Mouse (Mus musculus): ENCODE data around the gene Dnajb14. TPM values are rescaled to one million over a fixed set of nuclear protein-coding genes. Genes with fewer than 3 reads are reported as not detected.
A peak's percentile ranks its signal among the peaks of the same experiment; 100 is the strongest.
"Not testable (repeated sequence)": the region's sequence is repeated elsewhere in the genome, so short reads cannot be mapped to it uniquely, and the experiment has no call there.

Dnajb14 gene
- total RNA-seq, 2 experiments from 2014 or later: 45.5 to 48.8 TPM

GRCm38 (mm10) chr3:137896386-137896785 is 28.9 kb downstream of the Dnajb14 start:
- no peak for DNase-seq (ENCODE audit: low spot score in 2 of 2)
- intact Hi-C loops (cut with DNase I): no loop called here

DNA sequence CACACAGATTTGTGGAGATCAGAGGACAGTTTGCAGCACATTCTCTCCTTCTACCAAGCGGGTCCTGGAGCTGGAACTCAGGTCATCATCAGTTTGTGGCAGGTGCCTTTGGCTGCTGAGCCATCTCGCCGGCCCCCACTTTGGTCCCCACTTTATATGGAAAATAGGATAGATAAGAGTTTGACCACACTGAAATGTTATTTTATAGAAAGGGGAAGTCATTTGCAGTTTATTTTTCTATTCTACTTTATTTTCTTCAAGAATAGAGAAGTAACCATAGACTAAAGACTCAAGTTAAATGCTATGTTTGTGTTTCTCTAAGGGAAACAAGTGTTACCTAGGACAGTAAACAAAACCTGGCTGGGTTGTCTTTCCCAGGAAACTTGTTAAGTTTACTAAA is 29.4 kb downstream of the Dnajb14 start:
- DNase-seq (ENCODE audit: low spot score in 2 of 2): no peak
- intact Hi-C loops (cut with DNase I): no loop called here

DNA sequence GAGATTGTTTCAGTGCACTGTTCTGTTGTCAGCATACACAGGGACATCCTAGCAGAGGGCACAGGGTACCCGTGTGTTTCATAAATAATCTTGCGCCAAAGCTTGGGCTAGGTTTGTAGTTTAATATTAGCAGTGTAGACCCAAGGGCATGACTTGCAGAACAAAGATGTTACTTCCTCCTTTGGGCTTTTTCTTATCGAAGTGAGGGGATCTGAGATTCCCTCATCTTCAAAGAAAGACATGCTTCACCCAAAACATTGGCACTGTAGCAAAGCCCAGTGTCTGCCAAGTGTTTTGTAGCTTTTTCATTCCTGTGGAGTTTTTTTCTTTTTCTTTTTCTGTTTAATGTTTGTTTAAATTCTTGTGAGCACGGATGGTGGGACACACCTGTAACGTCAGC is 30.2 kb downstream of the Dnajb14 start:
- no peak for DNase-seq (ENCODE audit: low spot score in 2 of 2)
- intact Hi-C loops (cut with DNase I): no loop called here

GRCm38 (mm10) chr3:137900149-137900548 is 32.7 kb downstream of the Dnajb14 start:
- intact Hi-C loops (cut with DNase I): no loop called here

GRCm38 (mm10) chr3:137913093-137913492 is 45.6 kb downstream of the Dnajb14 start:
- intact Hi-C loops (cut with DNase I): no loop called here
- DNase-seq (ENCODE audit: low spot score in 2 of 2): no peak

More at GRCm38 (mm10) chr3:137900149-137900548, 32.7 kb downstream of the Dnajb14 start:
- DNase-seq (ENCODE audit: low spot score in 2 of 2): peak in 1 of 2 experiments; percentile 21

DNA sequence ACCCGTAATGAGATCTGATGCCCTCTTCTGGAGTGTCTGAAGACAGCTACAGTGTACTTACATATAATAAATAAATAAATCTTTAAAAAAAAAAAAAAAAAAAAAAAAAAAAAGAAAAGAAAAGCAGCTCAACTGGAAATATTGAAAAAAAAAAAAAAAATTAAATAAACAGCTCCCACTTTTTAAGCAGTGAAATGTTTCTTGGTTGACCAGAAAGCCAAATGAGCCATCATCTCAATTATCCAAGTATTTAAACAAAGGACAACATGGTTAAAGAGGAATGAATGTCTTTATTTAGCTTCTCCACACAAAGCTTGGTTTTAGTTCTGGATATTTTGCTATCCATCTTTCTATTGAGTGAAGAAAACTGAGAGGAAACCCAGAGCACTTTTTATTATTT is 47.1 kb downstream of the Dnajb14 start:
- DNase-seq (ENCODE audit: low spot score in 2 of 2); intact Hi-C loops (cut with DNase I): not testable (repeated sequence)

- DNase-seq (ENCODE audit: low spot score in 2 of 2): no peak
- intact Hi-C loops (cut with DNase I): loop anchor here (2.0 kb wide), 2 partner anchors 53 to 225 kb away; partner anchors contain the start of genes H2afz and Trmt10a
Observed at GRCm38 (mm10) chr3:137917694-137918171, 50.3 kb downstream of the Dnajb14 start.

DNA sequence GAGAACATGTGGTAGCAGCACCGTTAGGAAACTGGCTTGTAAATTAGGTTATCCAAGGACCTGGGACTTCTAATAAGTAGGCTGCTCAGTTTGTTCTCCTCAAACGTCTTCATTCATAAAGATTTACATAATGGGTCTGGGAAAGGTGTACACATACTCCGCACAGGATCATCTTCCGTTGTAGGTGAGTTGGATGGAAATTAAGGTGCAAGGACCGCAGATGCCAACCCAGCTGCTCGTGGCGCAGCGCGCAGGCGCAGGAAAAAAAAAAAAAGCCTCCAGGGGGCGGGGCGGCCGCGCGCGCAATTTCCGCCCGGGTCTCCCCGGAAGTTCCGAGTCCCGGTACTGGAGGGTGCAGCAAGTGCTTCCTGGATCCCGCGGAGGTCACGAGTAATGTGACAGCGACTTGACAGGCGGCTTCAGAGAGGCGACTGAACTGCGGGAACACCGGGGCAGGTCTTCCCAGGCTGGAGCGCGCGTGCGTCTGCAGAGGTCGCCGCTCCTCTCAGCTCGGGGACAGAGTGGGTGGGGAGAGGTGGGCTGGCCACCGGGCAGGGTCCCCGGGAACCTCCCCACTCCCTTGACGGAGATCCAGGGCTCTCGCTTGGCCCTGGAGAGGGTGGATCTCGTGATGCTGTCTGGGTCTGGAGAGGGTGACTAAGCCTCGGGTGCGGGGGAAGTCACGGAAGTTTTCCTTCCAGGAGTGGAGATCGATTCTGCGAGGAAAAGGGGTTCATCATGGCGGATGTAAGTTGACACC is 50.9 kb downstream of the Dnajb14 start, which contains the start of gene Lamtor3:
Lamtor3 (plus strand) TSS at position 335 of the 760 bp plus-strand sequence.
- peak; percentile 88 to 90 for DNase-seq (ENCODE audit: low spot score in 2 of 2)
- intact Hi-C loops (cut with DNase I): loop anchor here (2.0 kb wide), 2 partner anchors 54 to 224 kb away; partner anchors contain the start of genes H2afz and Trmt10a

GRCm38 (mm10) chr3:137918932-137919311 is 51.4 kb downstream of the Dnajb14 start:
- intact Hi-C loops (cut with DNase I): loop anchor here (2.0 kb wide), 2 partner anchors 54 to 224 kb away; partner anchors contain the start of genes H2afz and Trmt10a
- peak; percentile 41 to 64 for DNase-seq (ENCODE audit: low spot score in 2 of 2)

GRCm38 (mm10) chr3:137919398-137919797 is 51.9 kb downstream of the Dnajb14 start:
- no peak for DNase-seq (ENCODE audit: low spot score in 2 of 2)
- intact Hi-C loops (cut with DNase I): loop anchor here (2.0 kb wide), 2 partner anchors 55 to 223 kb away; partner anchors contain the start of genes H2afz and Trmt10a

- no peak for DNase-seq (ENCODE audit: low spot score in 2 of 2)
- intact Hi-C loops (cut with DNase I): no loop called here
Observed at GRCm38 (mm10) chr3:137920594-137920993, 53.1 kb downstream of the Dnajb14 start.

DNA sequence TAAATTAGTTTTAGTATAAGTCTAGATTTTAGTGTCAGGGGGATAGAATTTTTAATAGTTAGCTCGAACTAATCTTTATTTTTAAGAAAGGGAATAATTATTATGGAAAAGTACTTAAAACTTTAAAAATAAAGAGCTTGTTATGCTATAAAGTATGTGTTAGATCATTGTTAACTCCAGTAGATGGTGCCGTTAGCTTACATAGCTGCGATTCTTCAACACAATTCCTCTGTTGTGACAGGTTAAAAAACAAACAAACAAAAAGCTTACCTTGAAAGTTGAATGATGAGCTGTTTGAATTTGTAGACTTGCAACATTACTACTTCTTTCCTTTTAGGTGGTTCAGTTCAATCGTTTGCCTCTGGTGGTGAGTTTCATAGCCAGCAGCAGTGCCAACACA is 59.5 kb downstream of the Dnajb14 start:
- intact Hi-C loops (cut with DNase I): no loop called here
- no peak for DNase-seq (ENCODE audit: low spot score in 2 of 2)

- intact Hi-C loops (cut with DNase I): no loop called here
- DNase-seq (ENCODE audit: low spot score in 2 of 2): no peak
Observed at GRCm38 (mm10) chr3:137929940-137930339, 62.5 kb downstream of the Dnajb14 start.

DNA sequence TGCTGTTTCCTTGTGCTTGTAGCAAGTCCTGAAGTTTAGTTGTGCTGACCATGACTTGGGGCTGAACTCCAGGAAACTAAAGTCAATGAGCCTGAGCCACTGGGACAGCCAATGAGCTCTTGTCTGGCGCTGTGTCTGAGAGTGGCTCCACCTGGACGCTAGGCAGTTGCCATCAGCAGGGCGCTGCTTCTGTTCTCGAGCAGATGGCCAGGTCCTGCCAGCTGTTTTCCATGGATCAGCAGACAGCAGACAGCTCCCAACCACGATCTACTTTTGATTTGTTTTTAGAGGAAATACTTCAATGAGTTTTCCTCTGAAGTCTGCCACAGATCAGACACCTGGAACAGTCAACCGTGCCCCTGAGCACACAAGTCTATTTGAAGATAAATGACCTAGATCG is 65.3 kb downstream of the Dnajb14 start:
- DNase-seq (ENCODE audit: low spot score in 2 of 2): no peak
- intact Hi-C loops (cut with DNase I): no loop called here

DNA sequence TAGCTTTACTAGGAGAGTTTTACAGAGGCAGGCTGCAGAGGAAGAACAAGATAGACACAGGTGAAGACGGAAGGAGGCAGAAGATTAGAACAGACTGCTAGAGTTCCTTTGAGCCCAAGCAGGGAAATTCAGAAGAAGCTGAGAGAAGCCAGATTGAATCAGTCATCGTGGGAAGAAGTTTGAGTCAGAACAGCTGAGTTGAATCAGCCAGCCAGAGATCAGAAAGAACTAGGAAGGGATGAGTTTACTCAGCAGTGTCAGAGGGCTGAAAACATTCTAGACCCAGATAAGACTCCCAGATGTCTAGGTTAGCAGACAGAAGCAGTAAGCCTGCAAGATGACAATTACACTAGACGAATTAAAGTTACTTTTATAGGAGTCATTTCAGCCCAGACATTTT is 66.5 kb downstream of the Dnajb14 start:
- intact Hi-C loops (cut with DNase I): no loop called here
- no peak for DNase-seq (ENCODE audit: low spot score in 2 of 2)

- intact Hi-C loops (cut with DNase I): loop anchor here (5.0 kb wide), 1 partner anchor 211 kb away; no protein-coding TSS in a partner anchor
- no peak for DNase-seq (ENCODE audit: low spot score in 2 of 2)
Observed at GRCm38 (mm10) chr3:137935570-137936525, 68.4 kb downstream of the Dnajb14 start.

GRCm38 (mm10) chr3:137936541-137936940 is 69.1 kb downstream of the Dnajb14 start:
- DNase-seq (ENCODE audit: low spot score in 2 of 2): no peak
- intact Hi-C loops (cut with DNase I): loop anchor here (5.0 kb wide), 1 partner anchor 211 kb away; no protein-coding TSS in a partner anchor

GRCm38 (mm10) chr3:137938608-137939007 is 71.1 kb downstream of the Dnajb14 start:
- DNase-seq (ENCODE audit: low spot score in 2 of 2): peak; percentile 48
- intact Hi-C loops (cut with DNase I): loop anchor here (5.0 kb wide), 1 partner anchor 209 kb away; no protein-coding TSS in a partner anchor

DNA sequence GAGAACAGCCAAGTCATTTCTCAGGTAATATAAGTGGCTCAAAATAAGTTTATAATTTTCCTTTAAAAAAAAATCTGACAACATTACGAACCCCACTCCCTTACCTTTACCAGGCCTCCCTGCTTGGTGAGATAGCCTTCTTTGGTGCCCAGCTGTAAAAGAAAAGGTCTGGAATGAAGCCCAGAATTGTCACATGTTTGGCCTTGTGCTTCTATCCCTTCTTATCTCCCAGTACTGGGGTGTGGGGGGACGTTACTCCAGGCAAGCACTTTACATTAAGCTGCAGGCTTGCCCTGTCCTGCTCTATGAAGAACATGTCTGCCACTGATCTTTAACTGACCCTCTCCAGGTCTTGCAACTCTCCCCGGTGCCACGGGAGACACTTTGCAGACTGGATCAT is 73.3 kb downstream of the Dnajb14 start:
- intact Hi-C loops (cut with DNase I): no loop called here
- DNase-seq (ENCODE audit: low spot score in 2 of 2): no peak
